Mouse (Mus musculus) embryonic facial prominence, embryonic 11.5 days (tissue): ENCODE measurements around the gene Eml1. TPM values are rescaled to one million over a fixed set of nuclear protein-coding genes. Genes with fewer than 3 reads are reported as not detected.

ENCODE experiments used
- ATAC-seq: fragments of 200-750 bp; cut with Nextera tagmentation; replicated peaks from 2 replicates; pipeline ENCODE4 v1.8.0; 2017; ENCODE audit warnings: low read depth; ENCODE audit not compliant: insufficient number of reproducible peaks, low FRiP score, low TSS enrichment
- DNase-seq: peaks from one replicate; pipeline ENCODE4 v3.0.0-alpha.2; 2015; ENCODE audit warnings: low spot score
- H3K27ac ChIP-seq: fragments of 300-500 bp; sonication (generic); replicated peaks from 2 replicates; pipeline ENCODE4 v1.5.1; 2014; ENCODE audit warnings: mild to moderate bottlenecking, low read depth, low read length, control low read depth
- H3K27me3 ChIP-seq: fragments of 300-500 bp; sonication (generic); 2 replicates; pipeline ENCODE4 v1.6.1; 2014; ENCODE audit warnings: mild to moderate bottlenecking, low read length, moderate library complexity, mixed read lengths; ENCODE audit not compliant: control insufficient read depth, insufficient read depth
- H3K36me3 ChIP-seq: fragments of 300-500 bp; sonication (generic); replicated peaks from 2 replicates; pipeline ENCODE4 v1.6.1; 2014; ENCODE audit warnings: low read depth, mild to moderate bottlenecking, low read length, moderate library complexity, mixed read lengths; ENCODE audit not compliant: control insufficient read depth, insufficient read depth
- H3K4me1 ChIP-seq: fragments of 300-500 bp; sonication (generic); 2 replicates; pipeline ENCODE4 v1.6.1; 2014; ENCODE audit warnings: low read length, mixed read lengths; ENCODE audit not compliant: control insufficient read depth, insufficient read depth
- H3K4me2 ChIP-seq: fragments of 300-500 bp; sonication (generic); 2 replicates; pipeline ENCODE4 v1.6.1; 2014; ENCODE audit warnings: low read depth, mild to moderate bottlenecking, control low read depth, low read length, moderate library complexity
- H3K4me3 ChIP-seq: fragments of 300-500 bp; sonication (generic); 2 replicates; pipeline ENCODE4 v1.5.1; 2014; ENCODE audit warnings: low read depth, low read length, control low read depth
- H3K9ac ChIP-seq: fragments of 300-500 bp; sonication (generic); replicated peaks from 2 replicates; pipeline ENCODE4 v1.6.1; 2014; ENCODE audit warnings: mild to moderate bottlenecking, control low read depth, low read length
- H3K9me3 ChIP-seq: fragments of 300-500 bp; sonication (generic); replicated peaks from 2 replicates; pipeline ENCODE4 v1.6.1; 2016; ENCODE audit warnings: mild to moderate bottlenecking, low read length, inconsistent platforms, mixed read lengths; ENCODE audit not compliant: control insufficient read depth
- WGBS: fragments of 180-500 bp; shearing (Covaris S2); extraction: QIAGEN DNeasy Blood & Tissue Kit; methylation state at CpG from one replicate; pipeline ENCODE4 v1.1.7; 2014; 5-methylcytosine and 5-hydroxymethylcytosine counted together
- polyA plus RNA-seq: library from polyadenylated mRNA; unstranded; fragments of >200 nt; fragmentation: Nextera tagmentation; extraction: Ambion mirVana; gene quantifications from 2 replicates; pipeline ENCODE4 v1.2.1, GENCODE M21; 2014

The Eml1 gene
- polyA plus RNA-seq, 1 experiment from 2014 or later: 69.7 TPM

- Histone ChIP-seq H3K4me1 (no peaks in the 10 kb centered on the region), H3K36me3 (no peaks in the 10 kb centered on the region), H3K27ac (no peak overlapping the region), H3K9me3 (no peaks in the 10 kb centered on the region), H3K27me3 (no peaks in the 10 kb centered on the region), H3K4me2 (no peak overlapping the region), H3K4me3 (no peak overlapping the region), H3K9ac (no peak overlapping the region)
- no peak for DNase-seq
- WGBS: 75% methylated on average over 7 of the region's 7 CpGs
- ATAC-seq: no peak
These were observed 208.6 kb downstream of the Eml1 start for GRCm38 (mm10) chr12:108579156-108579871.

GRCm38 (mm10) chr12:108583775-108584174 lies 213.0 kb downstream of the Eml1 start:
- 93% methylated on average over 1 of the region's 1 CpGs for WGBS
- H3K36me3 ChIP-seq: 0 out of 2 replicates have a peak, but pooled peaks cover 2% of the 10 kb centered on the region
- DNase-seq: no peak

More at GRCm38 (mm10) chr12:108583775-108584174, 213.0 kb downstream of the Eml1 start:
- H3K27me3 ChIP-seq: no peaks in the 10 kb centered on the region
- H3K9ac ChIP-seq: no peak overlapping the region
- no peaks in the 10 kb centered on the region for H3K9me3 ChIP-seq
- no peak overlapping the region for H3K4me2 ChIP-seq
- H3K4me1 ChIP-seq: no peaks in the 10 kb centered on the region
- H3K4me3 ChIP-seq: no peak overlapping the region
- H3K27ac ChIP-seq: no peak overlapping the region
- ATAC-seq: no peak

Other genes with a start within 250 kb of the Eml1 start
- 86.6 and 101 TPM in 2 replicates for gene Setd3, start 191.6 kb upstream of the Eml1 start, polyA plus RNA-seq
- gene Ccnk, start 191.4 kb upstream of the Eml1 start, polyA plus RNA-seq: 7.8 and 8.3 TPM in 2 replicates
- 8.4 and 9.8 TPM in 2 replicates for gene Ccdc85c, start 95.5 kb upstream of the Eml1 start, polyA plus RNA-seq
- gene Hhipl1, start 64.7 kb upstream of the Eml1 start, polyA plus RNA-seq: 0.43 and 0.59 TPM in 2 replicates
- gene Cyp46a1, start 36.6 kb upstream of the Eml1 start, polyA plus RNA-seq: 2.9 and 3.1 TPM in 2 replicates
- gene Evl, start 183.8 kb downstream of the Eml1 start, polyA plus RNA-seq: 88.1 and 91.0 TPM in 2 replicates